Mouse (Mus musculus) 416B (cell line): ENCODE results near the gene Mri1.

Source experiments
- DNase-seq: peaks from one replicate; pipeline ENCODE4 v3.0.0; 2011; ENCODE audit warnings: low read depth

Mri1 gene

GRCm38 (mm10) chr8:84202938-84203917 is 53.9 kb downstream of the Mri1 start:
- DNase-seq, result peak; percentile 91

GRCm38 (mm10) chr8:84202466-84202865 is 54.7 kb downstream of the Mri1 start:
- peak; percentile 81 for DNase-seq

- peak; percentile 84 for DNase-seq
Observed at GRCm38 (mm10) chr8:84201545-84202245, 55.4 kb downstream of the Mri1 start.

GRCm38 (mm10) chr8:84200652-84201544 is 56.2 kb downstream of the Mri1 start:
- DNase-seq, result peak; percentile 67

- no peak for DNase-seq
Observed at GRCm38 (mm10) chr8:84200126-84200555, 57.0 kb downstream of the Mri1 start.
